Mouse (Mus musculus): Measurements from ENCODE around the gene St5.

St5 gene

DNA sequence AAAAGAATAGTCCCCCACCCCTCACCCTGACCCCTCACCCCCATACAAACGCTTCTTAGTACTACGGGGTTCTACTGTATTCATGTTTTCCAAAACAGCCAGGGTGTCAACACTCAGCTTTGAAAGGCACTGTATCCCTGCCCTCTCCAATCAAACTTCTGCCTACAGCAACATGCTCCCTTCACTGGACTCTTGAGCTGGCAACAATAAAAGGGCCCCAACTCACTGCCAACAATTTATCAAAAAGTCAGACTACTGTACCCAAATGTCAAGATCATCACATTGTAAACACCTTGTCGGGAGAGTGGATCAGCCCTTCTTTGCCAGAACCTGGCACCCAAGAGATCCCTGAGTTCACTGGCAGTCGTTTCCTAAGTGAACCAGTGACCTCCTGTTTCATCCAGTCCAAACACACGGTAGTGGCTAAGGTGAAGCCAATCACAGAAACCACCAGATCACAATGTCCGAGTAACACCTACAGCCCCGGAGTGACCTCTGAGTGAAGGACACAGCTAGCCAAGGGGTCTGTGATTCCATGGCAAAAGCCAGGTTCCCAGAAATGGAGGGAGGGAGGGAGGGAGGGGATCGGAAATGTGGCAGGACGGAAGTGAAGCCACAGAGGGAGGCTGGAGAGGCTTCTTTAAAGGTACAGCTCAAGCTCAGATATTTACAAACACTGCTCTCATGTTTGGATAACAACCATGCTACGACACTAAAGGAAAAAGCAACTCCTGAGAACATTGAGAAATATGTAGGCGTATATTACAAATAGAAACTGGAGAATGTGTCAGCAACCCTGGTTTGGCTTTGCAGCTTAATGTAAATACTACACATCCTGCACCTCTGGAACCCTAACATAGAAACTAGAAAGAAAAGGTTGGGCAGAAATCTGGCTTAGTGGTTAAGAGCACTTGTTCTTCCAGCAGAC lies 136.3 kb downstream of the St5 start:
- DNase-seq (ENCODE audit: low spot score in 2 of 2), result no peak

DNA sequence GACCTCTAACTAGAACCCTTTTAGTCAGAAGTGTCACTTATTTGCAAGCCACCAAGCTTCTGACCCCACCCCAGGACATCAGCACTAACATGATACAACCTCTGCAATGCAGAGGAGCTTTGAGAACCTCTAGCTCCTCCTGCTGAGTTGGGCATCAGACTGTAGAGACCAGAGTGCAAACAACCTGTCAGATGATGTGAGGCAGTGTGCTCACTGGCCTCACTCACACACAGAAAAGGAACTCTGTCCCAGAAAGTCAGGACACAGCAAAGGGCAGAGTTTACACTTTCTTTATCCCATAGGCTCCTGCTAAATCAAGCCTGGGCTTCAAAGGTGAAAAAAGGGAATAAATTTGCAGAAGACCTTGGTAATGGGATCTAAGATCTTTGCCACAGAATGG lies 137.1 kb downstream of the St5 start:
- DNase-seq (ENCODE audit: low spot score in 2 of 2), result no peak

DNA sequence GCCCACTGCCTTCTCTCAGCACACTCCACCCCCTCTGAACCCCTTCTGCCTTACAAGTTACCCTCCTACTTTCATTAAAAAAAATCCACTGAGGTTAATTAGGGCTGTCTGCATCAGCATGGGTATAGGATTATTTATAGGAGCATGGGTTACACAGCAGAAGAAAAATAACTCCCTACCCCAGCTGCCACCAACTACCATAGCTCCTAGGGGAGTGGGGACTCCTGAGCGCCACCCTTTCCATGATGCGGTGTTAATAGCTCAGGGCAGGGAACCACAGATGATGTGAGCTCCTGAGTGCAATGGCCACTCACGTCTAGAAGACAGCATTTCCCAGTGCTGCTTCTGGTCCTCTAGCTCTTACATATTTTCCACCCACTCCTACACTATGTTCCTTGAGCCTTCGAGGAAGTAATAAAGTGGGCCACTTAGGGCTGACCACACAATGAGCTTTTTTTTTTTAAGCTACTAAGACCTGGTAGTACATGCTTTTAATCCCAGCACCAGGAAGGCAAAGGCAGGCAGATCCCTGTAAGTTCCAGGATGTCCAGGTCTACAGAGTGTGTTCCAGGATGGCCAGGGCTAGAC lies 139.5 kb downstream of the St5 start:
- DNase-seq (ENCODE audit: low spot score in 2 of 2), result no peak

- no peak for DNase-seq (ENCODE audit: low spot score in 2 of 2)
Observed at GRCm38 (mm10) chr7:109562676-109563075, 140.7 kb downstream of the St5 start.

DNA sequence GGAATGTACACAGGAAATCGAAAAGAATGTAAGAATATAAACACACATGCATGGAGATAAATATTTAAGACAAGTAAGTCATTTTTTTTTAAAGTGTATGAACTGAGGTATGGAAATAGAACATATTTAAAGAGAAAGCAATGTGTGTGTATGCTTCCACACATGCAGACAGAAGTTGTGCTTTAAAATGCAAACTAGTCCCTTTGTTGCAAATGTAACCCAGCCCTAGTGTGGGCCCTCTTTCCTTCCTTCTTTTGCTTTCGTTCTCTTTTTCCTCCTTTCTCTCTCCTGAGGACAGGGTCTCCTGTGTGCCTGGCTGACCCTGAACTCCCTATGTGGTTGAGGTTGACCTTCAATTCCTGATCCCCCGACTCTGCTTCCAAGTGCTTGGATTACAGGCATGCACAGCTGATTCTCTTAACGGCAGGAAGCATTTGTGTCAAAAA lies 141.2 kb downstream of the St5 start:
- DNase-seq (ENCODE audit: low spot score in 2 of 2), result no peak

DNA sequence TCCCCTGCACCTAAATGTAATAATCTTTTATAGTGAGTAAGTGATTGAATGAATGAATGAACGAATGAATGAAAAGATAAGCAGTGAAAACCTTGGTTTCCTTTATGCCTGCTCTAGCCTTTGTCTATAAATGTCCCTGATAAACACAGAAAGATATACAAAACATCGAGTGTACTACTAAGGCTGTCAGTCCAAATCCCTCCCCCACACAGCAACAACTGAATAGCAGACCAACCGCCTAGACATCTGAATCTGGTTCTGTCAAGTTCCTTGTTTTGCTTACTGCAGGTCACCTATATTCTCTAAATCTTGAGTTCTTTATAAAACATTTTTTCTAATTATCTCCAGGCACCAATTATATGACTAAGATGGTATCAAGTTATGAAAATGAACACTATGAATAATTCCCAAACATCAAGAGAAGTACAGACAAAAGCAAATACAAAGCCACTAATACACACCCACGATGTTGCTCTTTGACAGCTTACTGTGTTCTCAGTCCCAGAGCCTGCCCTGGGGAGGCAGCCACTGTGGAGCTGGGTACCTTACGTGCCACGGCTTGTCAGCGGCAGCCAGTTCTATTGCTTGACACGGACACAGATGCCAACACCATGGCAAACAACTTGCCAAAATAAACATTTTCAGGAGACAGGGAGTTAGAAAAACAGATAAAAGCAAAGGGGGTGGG lies 141.8 kb downstream of the St5 start:
- no peak for DNase-seq (ENCODE audit: low spot score in 2 of 2)

- no peak for DNase-seq (ENCODE audit: low spot score in 2 of 2)
Observed at GRCm38 (mm10) chr7:109559536-109559935, 143.9 kb downstream of the St5 start.

GRCm38 (mm10) chr7:109546726-109547125 lies 156.7 kb downstream of the St5 start:
- DNase-seq (ENCODE audit: low spot score in 2 of 2), result no peak

DNA sequence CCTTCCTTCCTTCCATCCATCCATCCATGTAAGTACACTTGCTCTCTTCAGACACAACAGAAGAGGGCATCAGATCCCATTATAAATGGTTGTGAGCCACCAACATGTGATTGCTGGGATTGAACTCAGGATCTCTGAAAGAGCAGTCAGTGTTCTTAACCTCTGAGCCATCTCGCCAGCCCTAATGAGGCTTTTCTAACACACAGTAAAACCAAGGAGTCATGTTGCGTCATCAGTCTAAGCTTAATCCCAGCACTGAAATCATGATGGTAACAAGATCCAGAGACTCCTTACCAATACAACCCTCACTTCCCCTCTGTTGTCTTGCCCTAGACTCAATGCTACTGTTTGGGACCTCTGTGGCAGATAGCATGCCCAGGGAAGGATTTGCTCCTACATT lies 157.2 kb downstream of the St5 start:
- DNase-seq (ENCODE audit: low spot score in 2 of 2), result no peak

GRCm38 (mm10) chr7:109545255-109545993 lies 158.0 kb downstream of the St5 start:
- no peak for DNase-seq (ENCODE audit: low spot score in 2 of 2)

GRCm38 (mm10) chr7:109544792-109545191 lies 158.6 kb downstream of the St5 start:
- no peak for DNase-seq (ENCODE audit: low spot score in 2 of 2)

DNA sequence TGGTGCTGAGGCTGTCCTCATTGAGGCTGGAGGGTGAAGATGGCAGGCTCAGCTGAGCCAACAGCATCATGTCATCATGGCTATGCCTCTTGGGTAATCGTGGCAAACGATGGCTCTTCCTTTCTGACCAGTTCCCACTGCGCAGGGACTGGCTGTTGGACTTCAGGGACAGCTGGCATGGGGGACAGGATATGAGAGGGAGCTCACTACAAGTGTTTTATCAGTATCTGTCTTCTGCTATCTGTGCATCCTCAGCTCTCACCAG lies 161.1 kb downstream of the St5 start:
- DNase-seq (ENCODE audit: low spot score in 2 of 2), result no peak

DNA sequence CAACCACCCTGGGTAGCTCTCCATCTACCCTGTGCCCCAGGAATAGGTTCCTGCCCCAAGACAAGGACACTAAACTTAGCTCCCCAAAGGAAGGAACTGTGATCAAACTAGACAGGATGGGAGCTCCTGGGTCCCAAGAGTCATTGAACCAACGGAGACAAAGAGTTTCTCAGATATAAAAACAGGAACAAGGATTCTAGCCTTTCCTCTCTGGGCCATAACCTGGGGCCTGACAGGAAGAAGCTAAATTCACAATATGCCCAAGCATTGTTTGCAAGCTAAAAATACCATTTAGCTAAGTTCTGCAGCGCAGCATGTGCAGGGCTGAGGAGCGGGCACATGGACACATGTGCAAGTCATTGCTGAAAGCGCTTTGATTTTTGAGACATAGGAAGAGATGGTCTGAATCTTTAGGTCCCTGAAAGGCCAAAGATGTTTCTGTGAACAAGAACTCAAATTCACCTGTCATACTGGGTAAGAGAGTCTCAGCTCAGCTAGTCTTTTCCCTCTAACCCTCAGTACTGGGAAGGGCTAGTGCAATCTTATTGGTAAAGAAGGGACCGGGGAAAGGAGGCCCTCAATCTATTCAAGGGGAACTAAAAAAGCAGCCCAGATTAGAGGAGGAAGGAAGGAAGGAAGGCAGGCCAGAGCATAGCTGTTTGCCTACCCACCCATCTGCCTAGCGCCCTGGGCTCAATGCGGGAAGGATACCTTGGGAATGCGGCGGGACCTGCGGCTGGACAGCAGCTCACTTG lies 161.6 kb downstream of the St5 start:
- DNase-seq (ENCODE audit: low spot score in 2 of 2), result no peak

GRCm38 (mm10) chr7:109540902-109541301 lies 162.5 kb downstream of the St5 start:
- no peak for DNase-seq (ENCODE audit: low spot score in 2 of 2)

- DNase-seq (ENCODE audit: low spot score in 2 of 2), result no peak
Observed at GRCm38 (mm10) chr7:109536451-109536946, 166.9 kb downstream of the St5 start.

GRCm38 (mm10) chr7:109534921-109535320 lies 168.5 kb downstream of the St5 start:
- no peak for DNase-seq (ENCODE audit: low spot score in 2 of 2)

GRCm38 (mm10) chr7:109533888-109534287 lies 169.5 kb downstream of the St5 start:
- DNase-seq (ENCODE audit: low spot score in 2 of 2), result no peak

DNA sequence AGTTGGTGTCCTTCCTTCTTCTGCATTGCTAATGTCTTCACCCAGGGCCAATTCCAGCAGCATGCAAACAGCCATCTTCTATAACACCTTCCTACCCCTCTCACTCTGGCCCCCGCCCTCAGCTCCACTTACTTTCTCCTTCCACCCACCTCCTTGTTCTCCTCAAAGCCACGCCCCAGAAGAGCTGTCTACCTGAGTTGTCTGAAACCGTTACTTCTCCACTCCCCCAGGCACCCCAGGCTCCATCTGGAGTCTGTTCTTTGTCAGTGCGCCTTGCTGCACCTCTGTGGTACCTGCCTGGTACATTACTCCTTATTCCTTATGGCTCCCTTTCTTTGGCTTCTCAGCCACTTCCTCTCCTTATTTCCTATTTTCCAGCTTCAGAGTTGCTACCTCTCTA lies 170.3 kb downstream of the St5 start:
- DNase-seq (ENCODE audit: low spot score in 2 of 2), result no peak

GRCm38 (mm10) chr7:109532691-109533090 lies 170.7 kb downstream of the St5 start:
- DNase-seq (ENCODE audit: low spot score in 2 of 2), result no peak

GRCm38 (mm10) chr7:109531501-109531900 lies 171.9 kb downstream of the St5 start:
- no peak for DNase-seq (ENCODE audit: low spot score in 2 of 2)

- DNase-seq (ENCODE audit: low spot score in 2 of 2), result no peak
Observed at GRCm38 (mm10) chr7:109529741-109530140, 173.7 kb downstream of the St5 start.

Measured in right cerebral cortex, postnatal 36 days (tissue).